Mouse (Mus musculus) urinary bladder, adult 2 months (tissue): ENCODE data around the gene Zhx3. TPM values are rescaled to one million over a fixed set of nuclear protein-coding genes. Genes with fewer than 3 reads are reported as not detected.

Experiments used
- DNase-seq: peaks from one replicate; pipeline ENCODE4 v3.0.0; 2022; ENCODE audit warnings: low spot score
- polyA plus RNA-seq: library from polyadenylated mRNA; depleted of rRNA; stranded (reverse); fragments of >200 nt; gene quantifications from 2 replicates; pipeline ENCODE4 v1.2.3, GENCODE M21; 2012

Zhx3 gene
- polyA plus RNA-seq, 1 experiment: 5.7 TPM

DNA sequence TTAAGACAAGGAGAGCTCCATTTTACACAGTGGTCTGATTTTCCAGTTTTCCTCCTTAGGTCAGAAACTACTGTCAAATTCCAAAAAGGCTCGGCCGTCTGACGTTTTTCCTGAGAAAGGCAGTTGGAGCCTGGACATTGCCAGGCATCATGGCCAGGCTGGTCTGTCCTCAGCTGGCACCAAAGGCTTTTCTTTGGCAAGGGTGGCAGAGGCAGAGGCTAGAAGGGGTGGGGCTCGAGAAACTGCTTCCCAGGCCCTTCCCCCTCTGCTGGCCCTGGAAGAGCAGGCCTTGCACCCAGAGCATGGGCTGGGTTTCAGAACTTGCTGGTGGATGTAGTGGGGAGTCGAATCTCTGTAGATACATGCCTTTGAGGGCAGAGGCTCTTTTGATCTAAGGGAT is 9.6 kb upstream of the Zhx3 start:
- no peak for DNase-seq

DNA sequence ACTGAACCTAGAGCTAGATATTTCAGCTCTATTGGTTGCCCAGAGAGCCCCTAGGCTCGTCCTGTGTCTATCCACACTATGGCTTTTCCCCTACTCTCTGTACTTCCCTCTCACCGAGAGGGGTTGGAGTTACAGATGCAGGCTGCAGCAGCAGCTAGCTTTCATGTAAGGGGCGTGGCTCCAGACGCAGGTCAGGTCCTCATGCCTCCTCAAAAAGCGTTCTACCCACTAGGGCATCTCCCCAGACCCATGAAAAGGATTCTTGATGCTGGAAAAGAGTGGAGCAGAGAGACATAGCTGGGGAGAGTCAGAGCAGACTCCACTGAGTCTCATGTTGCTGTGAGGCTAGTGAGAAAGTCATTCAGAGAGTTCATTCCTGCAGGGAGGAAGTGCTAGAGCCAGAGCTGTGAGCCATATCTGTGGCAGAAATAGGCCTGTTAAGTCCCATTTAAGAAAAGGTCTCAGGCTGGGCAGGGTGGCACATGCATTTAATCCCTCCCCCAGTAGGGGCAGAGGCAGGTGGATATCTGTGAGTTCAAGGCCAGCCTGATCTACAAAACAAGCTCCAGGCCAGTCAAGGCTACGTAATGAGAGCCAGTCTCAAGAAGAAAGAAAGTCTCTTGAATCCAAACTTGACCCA is 8.8 kb upstream of the Zhx3 start:
- no peak for DNase-seq

- no peak for DNase-seq
Observed at GRCm38 (mm10) chr2:160880453-160881195, 7.8 kb upstream of the Zhx3 start, which contains the start of gene Lpin3. Gene Lpin3, plus strand, starts transcription at chr2:160880670.

- no peak for DNase-seq
Observed at GRCm38 (mm10) chr2:160876115-160876514, 3.3 kb upstream of the Zhx3 start.

DNA sequence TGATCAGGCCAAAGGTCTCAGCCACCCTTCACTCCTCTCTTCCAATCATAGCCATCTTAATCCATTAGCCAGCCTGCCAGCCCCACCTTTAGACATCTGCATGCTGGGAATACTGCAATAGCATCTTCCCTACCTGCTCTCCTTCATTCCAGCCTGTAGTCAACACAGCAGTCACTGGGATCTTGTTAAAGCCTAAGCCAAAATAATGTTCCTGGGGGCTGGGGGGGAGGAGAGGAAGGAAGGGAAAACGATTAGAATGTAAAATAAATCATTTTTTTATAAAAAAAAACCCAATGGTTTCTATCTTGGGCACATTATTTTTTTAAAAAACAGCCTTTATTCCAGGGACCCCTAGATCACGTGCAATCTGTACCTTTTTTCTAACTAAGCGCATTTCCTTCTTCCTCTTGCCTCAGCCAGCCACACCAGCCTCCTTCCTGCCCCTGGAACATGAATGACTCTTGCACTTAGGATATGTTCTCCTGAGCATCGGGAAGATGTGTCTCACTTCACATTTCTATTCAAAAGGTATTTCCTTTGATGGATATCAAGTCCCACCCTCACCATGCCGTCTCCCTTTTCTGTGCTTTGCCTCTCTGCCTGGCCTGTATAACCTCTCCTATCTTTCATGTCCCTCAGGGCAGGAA is 1.6 kb upstream of the Zhx3 start:
- no peak for DNase-seq

DNA sequence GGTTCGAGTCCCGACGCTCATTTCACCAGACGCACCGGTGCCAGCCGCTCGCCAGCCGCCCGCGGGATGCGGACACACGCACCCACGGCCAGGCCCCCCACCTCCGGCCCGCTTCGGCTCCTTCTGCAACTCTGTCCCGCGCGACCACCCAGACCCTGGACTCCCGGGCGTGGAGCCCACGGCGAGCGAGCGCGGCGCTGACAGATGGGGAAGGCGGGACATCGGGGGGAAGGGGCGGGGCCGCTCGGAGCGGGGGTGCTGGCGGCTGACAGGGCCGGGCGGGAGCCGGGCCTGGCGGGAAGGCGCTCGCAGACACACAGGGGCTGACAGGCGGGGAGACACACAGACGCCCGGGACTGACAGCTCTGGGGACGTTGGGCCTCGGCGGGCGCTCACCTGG is 403 bp downstream of the Zhx3 start:
- peak; percentile 68 for DNase-seq

- DNase-seq: no peak
Observed at GRCm38 (mm10) chr2:160871310-160871709, 1.5 kb downstream of the Zhx3 start.

DNA sequence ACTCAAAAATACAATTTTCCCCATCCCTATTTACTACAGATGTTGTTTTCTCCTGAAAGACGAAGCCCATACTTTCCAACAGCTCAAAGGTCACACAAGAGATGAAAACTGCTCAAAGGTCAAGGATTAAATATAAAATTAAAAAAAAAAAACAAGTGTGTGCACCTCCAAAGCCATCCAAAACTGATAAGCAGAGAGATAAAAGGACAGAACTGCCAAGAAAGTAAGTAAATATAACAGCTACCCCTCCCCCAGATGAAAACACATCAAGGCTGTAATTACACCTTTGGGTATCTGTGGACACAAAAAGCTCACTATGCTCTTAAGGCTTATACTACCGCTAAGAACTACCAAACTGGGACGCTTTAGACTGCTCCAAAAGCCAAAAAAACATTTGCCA is 3.4 kb downstream of the Zhx3 start:
- DNase-seq: no peak

DNA sequence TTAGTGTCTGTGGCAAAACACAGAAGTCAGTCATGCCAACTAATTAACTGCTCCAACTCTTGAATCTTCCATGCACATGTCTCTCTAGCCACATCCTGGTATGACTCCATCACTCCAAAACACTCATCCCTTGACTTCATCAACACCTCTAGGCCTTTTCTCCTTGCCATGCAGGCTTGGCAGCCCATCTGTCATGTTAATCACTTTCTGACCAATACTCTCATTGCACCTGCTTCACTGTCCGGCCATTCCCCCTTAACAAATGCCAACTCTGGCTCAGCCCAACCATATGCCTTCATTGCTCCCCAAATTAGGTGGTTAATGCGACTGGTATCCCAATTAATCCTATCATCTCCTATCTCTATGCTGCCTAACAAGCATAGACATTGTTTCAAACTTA is 7.5 kb downstream of the Zhx3 start:
- no peak for DNase-seq

GRCm38 (mm10) chr2:160864112-160864511 is 8.7 kb downstream of the Zhx3 start:
- DNase-seq: no peak

DNA sequence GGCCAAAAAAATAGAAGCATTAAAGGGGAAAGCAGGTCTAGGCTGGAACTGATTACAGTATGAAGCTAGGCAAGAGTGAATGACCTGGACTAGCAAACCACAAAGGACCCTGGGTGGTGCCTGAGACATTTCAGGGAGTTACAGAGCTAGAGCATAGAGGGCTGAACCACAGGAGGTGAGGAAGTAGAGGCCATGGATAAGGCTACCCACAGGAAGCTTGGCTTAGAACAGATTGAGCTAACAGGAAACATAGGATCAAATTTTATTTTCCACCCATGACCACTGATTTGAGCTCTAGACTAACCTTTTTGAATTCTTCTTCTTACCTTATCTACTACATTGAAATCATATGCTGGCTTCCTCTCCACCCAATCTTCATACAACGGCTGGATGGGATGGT is 12.4 kb downstream of the Zhx3 start:
- no peak for DNase-seq

GRCm38 (mm10) chr2:160856359-160857102 is 16.3 kb downstream of the Zhx3 start:
- DNase-seq: no peak

- no peak for DNase-seq
Observed at GRCm38 (mm10) chr2:160854687-160855086, 18.1 kb downstream of the Zhx3 start.

GRCm38 (mm10) chr2:160850360-160850759 is 22.4 kb downstream of the Zhx3 start:
- DNase-seq: no peak

- DNase-seq: no peak
Observed at GRCm38 (mm10) chr2:160849617-160850240, 23.1 kb downstream of the Zhx3 start.

- no peak for DNase-seq
Observed at GRCm38 (mm10) chr2:160848186-160848585, 24.6 kb downstream of the Zhx3 start.

- no peak for DNase-seq
Observed at GRCm38 (mm10) chr2:160847664-160848063, 25.1 kb downstream of the Zhx3 start.

- no peak for DNase-seq
Observed at GRCm38 (mm10) chr2:160840838-160841237, 32.0 kb downstream of the Zhx3 start.

GRCm38 (mm10) chr2:160810802-160811201 is 62.0 kb downstream of the Zhx3 start:
- DNase-seq: no peak

GRCm38 (mm10) chr2:160810376-160810775 is 62.4 kb downstream of the Zhx3 start:
- DNase-seq: no peak

GRCm38 (mm10) chr2:160806091-160806521 is 66.7 kb downstream of the Zhx3 start:
- no peak for DNase-seq
